Mouse (Mus musculus) thymus, adult 2 months (tissue): ENCODE measurements around the gene Nt5c3.

Experiments
- CTCF ChIP-seq: fragments of 200-500 bp; IDR thresholded peaks from 2 replicates; pipeline ENCODE4 v1.5.1; 2012; ENCODE audit warnings: mild to moderate bottlenecking, control low read depth, low read length, moderate library complexity, borderline replicate concordance; ENCODE audit not compliant: control insufficient read depth, poor library complexity, insufficient read depth; ENCODE audit errors: extremely low read depth
- POLR2A ChIP-seq: fragments of 200-500 bp; IDR thresholded peaks from 2 replicates; pipeline ENCODE4 v1.6.1; 2012; ENCODE audit warnings: mild to moderate bottlenecking, low read length, control low read depth, moderate library complexity; ENCODE audit not compliant: control insufficient read depth, poor library complexity, insufficient read depth; ENCODE audit errors: extremely low read depth

DNA sequence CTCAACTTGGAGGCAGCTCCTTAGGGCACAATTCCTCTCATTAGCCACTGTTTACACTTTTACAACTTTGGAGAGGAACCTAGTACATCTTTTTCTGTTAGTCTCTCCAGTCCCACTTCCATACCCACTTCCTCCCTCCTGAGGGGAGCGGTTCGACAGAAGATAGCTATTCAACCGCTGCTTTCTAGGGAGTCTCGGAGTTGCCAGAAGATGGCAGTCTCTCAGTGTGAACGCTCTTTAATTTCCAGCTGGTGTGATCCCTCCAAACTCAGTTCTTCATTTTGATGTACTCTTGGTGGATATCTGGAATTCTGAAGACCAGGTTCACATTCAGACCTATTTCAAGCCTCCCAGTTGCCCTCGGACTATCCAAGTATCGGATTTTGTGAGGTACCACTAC lies 73.4 kb downstream of the Nt5c3 start:
- TF ChIP-seq POLR2A (no peak), CTCF (no peak)
